Mouse (Mus musculus) layer of hippocampus, adult 2 months (tissue): ENCODE results near the gene Fuca1. TPM values are rescaled to one million over a fixed set of nuclear protein-coding genes. Genes with fewer than 3 reads are reported as not detected.

Experiments used
- DNase-seq, 2 experiments: peaks; one replicate each; pipeline ENCODE4 v3.0.0; 2022; ENCODE audit warnings: low spot score in 2 of 2
- H3K27ac ChIP-seq: fragments of 200-600 bp; 2 replicates; pipeline ENCODE4 v1.8.1; 2022
- H3K4me3 ChIP-seq: fragments of 200-600 bp; 2 replicates; pipeline ENCODE4 v1.8.1; 2022; ENCODE audit warnings: mild to moderate bottlenecking
- CTCF ChIP-seq: fragments of 200-600 bp; conservative IDR thresholded peaks from 2 replicates; pipeline ENCODE4 v1.8.1; 2022; ENCODE audit warnings: antibody characterized with exemption, mild to moderate bottlenecking, moderate library complexity
- total RNA-seq, 2 experiments: library from RNA; stranded (reverse); gene quantifications; 2 replicates each; pipeline ENCODE4 v1.2.3; 2021

The Fuca1 gene
- total RNA-seq, 2 experiments from 2014 or later = 39.4 to 39.7 TPM

- H3K27ac ChIP-seq = no peak overlapping the region
- DNase-seq = no peak
- no peak for TF ChIP-seq CTCF
- no peak overlapping the region for H3K4me3 ChIP-seq
Measured at GRCm38 (mm10) chr4:135880018-135880417, 40.5 kb upstream of the Fuca1 start.

GRCm38 (mm10) chr4:135880576-135880975 is 40.0 kb upstream of the Fuca1 start:
- Histone ChIP-seq H3K4me3 (no peak overlapping the region), H3K27ac (no peak overlapping the region)
- TF ChIP-seq CTCF = no peak
- DNase-seq = no peak

- no peak for DNase-seq
- TF ChIP-seq CTCF = no peak
- Histone ChIP-seq H3K4me3 (no peak overlapping the region), H3K27ac (no peak overlapping the region)
Measured at GRCm38 (mm10) chr4:135882023-135882422, 38.5 kb upstream of the Fuca1 start.

GRCm38 (mm10) chr4:135883401-135883851 is 37.1 kb upstream of the Fuca1 start:
- Histone ChIP-seq H3K4me3 (no peak overlapping the region), H3K27ac (no peak overlapping the region)
- no peak for DNase-seq
- TF ChIP-seq CTCF = no peak

GRCm38 (mm10) chr4:135883881-135884516 is 36.5 kb upstream of the Fuca1 start:
- no peak for DNase-seq
- Histone ChIP-seq H3K27ac (no peak overlapping the region), H3K4me3 (no peak overlapping the region)
- no peak for TF ChIP-seq CTCF

- Histone ChIP-seq H3K27ac (no peak overlapping the region), H3K4me3 (no peak overlapping the region)
- TF ChIP-seq CTCF = no peak
- DNase-seq = no peak
Measured at GRCm38 (mm10) chr4:135884531-135884930, 36.0 kb upstream of the Fuca1 start.

GRCm38 (mm10) chr4:135885676-135886075 is 34.9 kb upstream of the Fuca1 start:
- TF ChIP-seq CTCF = no peak
- no peak for DNase-seq
- no peak overlapping the region for H3K4me3 ChIP-seq
- H3K27ac ChIP-seq = no peak overlapping the region

GRCm38 (mm10) chr4:135886184-135886583 is 34.4 kb upstream of the Fuca1 start:
- no peak for DNase-seq
- H3K4me3 ChIP-seq = no peak overlapping the region
- H3K27ac ChIP-seq = no peak overlapping the region
- TF ChIP-seq CTCF = no peak

GRCm38 (mm10) chr4:135888448-135889057 is 32.0 kb upstream of the Fuca1 start:
- TF ChIP-seq CTCF = no peak
- Histone ChIP-seq H3K27ac (no peak overlapping the region), H3K4me3 (no peak overlapping the region)
- no peak for DNase-seq

- TF ChIP-seq CTCF = no peak
Measured at GRCm38 (mm10) chr4:135889146-135889883, 31.2 kb upstream of the Fuca1 start.

GRCm38 (mm10) chr4:135889884-135890283 is 30.7 kb upstream of the Fuca1 start:
- peak; percentile 47 to 77 for DNase-seq
- Histone ChIP-seq H3K4me3 (no peak overlapping the region), H3K27ac (no peak overlapping the region)
- peak; percentile 90 for TF ChIP-seq CTCF

More at GRCm38 (mm10) chr4:135889146-135889883, 31.2 kb upstream of the Fuca1 start:
- DNase-seq = no peak
- Histone ChIP-seq H3K27ac (no peak overlapping the region), H3K4me3 (no peak overlapping the region)

- no peak for DNase-seq
- H3K4me3 ChIP-seq = no peak overlapping the region
- no peak for TF ChIP-seq CTCF
- no peak overlapping the region for H3K27ac ChIP-seq
Measured at GRCm38 (mm10) chr4:135891539-135891938, 29.0 kb upstream of the Fuca1 start.

- TF ChIP-seq CTCF = peak; percentile 57
- DNase-seq = no peak
- H3K27ac ChIP-seq = no peak overlapping the region
- no peak overlapping the region for H3K4me3 ChIP-seq
Measured at GRCm38 (mm10) chr4:135892884-135893283, 27.7 kb upstream of the Fuca1 start.
